Mouse (Mus musculus): Measurements from ENCODE around the gene Anapc5. TPM values are rescaled to one million over a fixed set of nuclear protein-coding genes. Genes with fewer than 3 reads are reported as not detected.

Gene Anapc5
- 206 and 209 TPM in 2 replicates for total RNA-seq (2021)
- long read RNA-seq, transcript Anapc5-214 (7 exons, 1,174 nt): minor isoform, 9 of 231 reads
- long read RNA-seq, transcript Anapc5-201 (17 exons, 2,760 nt): minor isoform, 63 of 231 reads
- long read RNA-seq, transcript Anapc5-218 (17 exons, 2,404 nt): major isoform, 118 of 231 reads
- long read RNA-seq, partial matches to known transcripts: 20 of 231 reads
- long read RNA-seq, other reads (novel, unspliced or antisense): 15 of 231 reads

GRCm38 (mm10) chr5:122820777-122821523, at the start of gene Anapc5:
Gene Anapc5, minus strand, starts transcription at chr5:122821339.
- DNase-seq: peak; percentile 92

GRCm38 (mm10) chr5:122863053-122863452, 41.9 kb upstream of the Anapc5 start:
- DNase-seq: no peak

- DNase-seq: no peak
Observed at GRCm38 (mm10) chr5:122855858-122856257, 34.7 kb upstream of the Anapc5 start.

GRCm38 (mm10) chr5:122852611-122853010, 31.5 kb upstream of the Anapc5 start:
- no peak for DNase-seq

- DNase-seq: peak; percentile 57
Observed at GRCm38 (mm10) chr5:122850319-122851002, 29.3 kb upstream of the Anapc5 start.

GRCm38 (mm10) chr5:122849521-122850318, 28.6 kb upstream of the Anapc5 start, which contains the start of gene Rnf34:
Gene Rnf34, plus strand, starts transcription at chr5:122850048.
- peak; percentile 97 for DNase-seq

- no peak for DNase-seq
Observed at GRCm38 (mm10) chr5:122843799-122844198, 22.7 kb upstream of the Anapc5 start.

- no peak for DNase-seq
Observed at GRCm38 (mm10) chr5:122841126-122841525, 20.0 kb upstream of the Anapc5 start.

GRCm38 (mm10) chr5:122832996-122833395, 11.9 kb upstream of the Anapc5 start:
- DNase-seq: no peak

- no peak for DNase-seq
Observed at GRCm38 (mm10) chr5:122832536-122832935, 11.4 kb upstream of the Anapc5 start.

GRCm38 (mm10) chr5:122825099-122825498, 4.0 kb upstream of the Anapc5 start:
- DNase-seq: no peak

- no peak for DNase-seq
Observed at GRCm38 (mm10) chr5:122824450-122824849, 3.3 kb upstream of the Anapc5 start.

GRCm38 (mm10) chr5:122823976-122824375, 2.8 kb upstream of the Anapc5 start:
- DNase-seq: no peak

- no peak for DNase-seq
Observed at GRCm38 (mm10) chr5:122822441-122822840, 1.3 kb upstream of the Anapc5 start.

- DNase-seq: no peak
Observed at GRCm38 (mm10) chr5:122821524-122821885, 366 bp upstream of the Anapc5 start.

GRCm38 (mm10) chr5:122812699-122813098, 8.4 kb downstream of the Anapc5 start:
- no peak for DNase-seq

- DNase-seq: peak; percentile 73
Observed at GRCm38 (mm10) chr5:122811364-122812079, 9.6 kb downstream of the Anapc5 start.

- no peak for DNase-seq
Observed at GRCm38 (mm10) chr5:122805503-122805902, 15.6 kb downstream of the Anapc5 start.

GRCm38 (mm10) chr5:122802706-122803105, 18.4 kb downstream of the Anapc5 start:
- no peak for DNase-seq

- DNase-seq: no peak
Observed at GRCm38 (mm10) chr5:122801684-122802083, 19.5 kb downstream of the Anapc5 start.

GRCm38 (mm10) chr5:122800345-122801010, 20.7 kb downstream of the Anapc5 start:
- DNase-seq: peak; percentile 12

Data from adrenal gland, postnatal 25 days (tissue).